Mouse (Mus musculus) forebrain, embryonic 15.5 days (tissue): ENCODE measurements at regions not wholly inside any gene's neighbourhood (a gene's known extent, or its start where the extent isn't known, plus 50 kb on each side); places are given as distances from the start of the nearest gene placed in this dataset.

Experiments used
- ATAC-seq: fragments of 200-750 bp; cut with Nextera tagmentation; replicated peaks from 2 replicates; pipeline ENCODE4 v1.8.0; 2017; ENCODE audit warnings: mild to moderate bottlenecking, moderate TSS enrichment, moderate library complexity
- H3K27ac ChIP-seq: fragments of 300-500 bp; sonication (generic); replicated peaks from 2 replicates; pipeline ENCODE4 v1.5.1; 2015; ENCODE audit warnings: mild to moderate bottlenecking, inconsistent platforms
- H3K27me3 ChIP-seq: fragments of 300-500 bp; sonication (generic); 2 replicates; pipeline ENCODE4 v1.6.1; 2015; ENCODE audit warnings: inconsistent platforms
- H3K36me3 ChIP-seq: fragments of 300-500 bp; sonication (generic); 2 replicates; pipeline ENCODE4 v1.6.1; 2015; ENCODE audit warnings: mild to moderate bottlenecking, inconsistent platforms
- H3K4me1 ChIP-seq: fragments of 300-500 bp; sonication (generic); 2 replicates; pipeline ENCODE4 v1.6.1; 2015; ENCODE audit warnings: inconsistent platforms
- H3K4me2 ChIP-seq: fragments of 300-500 bp; sonication (generic); replicated peaks from 2 replicates; pipeline ENCODE4 v1.6.1; 2015; ENCODE audit warnings: mild to moderate bottlenecking, inconsistent platforms
- H3K4me3 ChIP-seq: fragments of 300-500 bp; sonication (generic); 2 replicates; pipeline ENCODE4 v1.5.1; 2015; ENCODE audit warnings: mild to moderate bottlenecking, inconsistent platforms
- H3K9ac ChIP-seq: fragments of 300-500 bp; sonication (generic); replicated peaks from 2 replicates; pipeline ENCODE4 v1.6.1; 2015; ENCODE audit warnings: mild to moderate bottlenecking, inconsistent platforms
- H3K9me3 ChIP-seq: fragments of 300-500 bp; sonication (generic); 2 replicates; pipeline ENCODE4 v1.6.1; 2016; ENCODE audit warnings: inconsistent platforms
- WGBS: fragments of 180-500 bp; shearing (Covaris S2); methylation state at CpG from one replicate; pipeline ENCODE4 v1.1.7; 2015; ENCODE audit warnings: mixed read lengths; 5-methylcytosine and 5-hydroxymethylcytosine counted together

DNA sequence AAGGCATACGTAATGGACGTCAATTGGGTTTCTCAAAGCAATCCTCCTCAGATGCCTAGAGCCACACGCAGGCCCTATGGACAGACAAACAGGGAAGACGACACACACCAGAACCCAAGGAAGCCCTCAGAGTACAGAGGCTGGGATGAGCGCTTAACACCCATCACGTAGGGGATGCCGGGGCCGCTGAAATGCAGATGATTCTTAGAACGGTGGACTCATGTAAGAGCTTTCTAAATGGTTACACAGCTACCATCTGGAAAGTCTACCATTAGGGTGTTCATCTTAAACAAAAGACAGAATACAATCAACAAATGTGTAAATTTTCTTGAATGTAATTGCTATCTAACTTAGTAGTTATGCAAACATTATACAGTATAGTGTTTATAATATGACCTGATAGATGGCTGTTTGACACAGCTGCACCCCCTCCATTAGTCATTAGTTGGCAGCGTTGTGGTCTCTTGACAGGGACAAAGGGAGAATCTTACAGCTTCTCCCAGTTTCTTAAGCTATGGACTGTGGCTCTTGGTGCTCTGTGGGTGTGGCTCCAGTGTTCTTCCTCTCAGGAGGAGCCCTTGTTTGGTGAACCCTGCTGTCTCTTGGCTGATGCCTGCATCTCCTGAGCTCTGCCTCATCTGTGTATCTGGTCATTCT is 259.4 kb upstream of the Runx1 start:
- no peak overlapping the region for H3K9ac ChIP-seq

DNA sequence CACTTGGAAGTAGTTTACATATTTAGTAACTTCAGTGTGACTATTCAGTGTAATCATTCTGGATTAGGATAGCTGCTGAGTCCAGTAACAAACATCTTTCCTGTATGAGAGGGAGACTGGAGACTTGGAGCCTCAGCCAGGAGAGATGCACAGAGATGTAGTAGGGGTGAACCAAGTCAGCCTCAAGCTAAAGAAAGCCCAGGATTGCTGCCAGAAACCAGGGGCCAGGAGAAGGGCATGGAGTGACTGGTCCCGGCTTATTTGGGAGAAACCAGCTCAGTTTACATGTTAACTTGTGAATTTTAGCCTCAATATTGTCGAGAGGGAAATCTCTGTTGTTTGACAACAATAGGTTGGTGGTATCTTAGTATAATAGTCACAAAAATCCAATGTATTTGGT is 257.8 kb upstream of the Runx1 start:
- no peak overlapping the region for H3K4me3 ChIP-seq

More for the DNA sequence above, 259.4 kb upstream of the Runx1 start:
- H3K9me3 ChIP-seq = no peaks in the 10 kb centered on the region
- WGBS = 90% methylated on average over 10 of the region's 10 CpGs
- H3K36me3 ChIP-seq = no peaks in the 10 kb centered on the region
- H3K4me2 ChIP-seq = no peak overlapping the region
- no peak for ATAC-seq
- no peak overlapping the region for H3K27ac ChIP-seq
- H3K4me3 ChIP-seq = no peak overlapping the region
- no peaks in the 10 kb centered on the region for H3K27me3 ChIP-seq
- H3K4me1 ChIP-seq = no peaks in the 10 kb centered on the region

DNA sequence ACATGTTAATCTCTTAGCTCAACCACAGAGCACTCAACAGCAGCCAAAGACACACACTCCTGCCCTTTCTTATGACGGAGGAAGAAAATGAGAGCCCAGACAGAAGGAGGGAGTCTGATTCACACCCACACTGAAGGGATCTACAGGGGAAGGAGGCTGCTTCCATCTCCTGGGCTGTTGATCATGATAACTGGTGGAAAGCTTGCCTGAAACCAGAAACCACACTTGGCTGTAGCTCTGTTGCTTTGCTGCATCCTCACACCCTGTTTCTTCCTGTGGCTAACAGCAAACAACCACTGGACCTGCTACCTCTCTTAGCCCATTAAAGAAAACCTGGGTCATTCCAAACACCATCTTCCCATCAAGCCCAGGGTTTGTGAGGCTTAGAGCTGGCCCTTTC is 257.2 kb upstream of the Runx1 start:
- ATAC-seq = no peak
- Histone ChIP-seq H3K4me2 (no peak overlapping the region), H3K36me3 (no peaks in the 10 kb centered on the region), H3K4me1 (peaks cover 15% of the 10 kb centered on the region), H3K9me3 (no peaks in the 10 kb centered on the region), H3K4me3 (no peak overlapping the region), H3K9ac (no peak overlapping the region), H3K27me3 (no peaks in the 10 kb centered on the region), H3K27ac (no peak overlapping the region)
- WGBS = 72% methylated on average over 1 of the region's 1 CpGs

More for the DNA sequence above, 257.8 kb upstream of the Runx1 start:
- no peak for ATAC-seq
- H3K36me3 ChIP-seq = no peaks in the 10 kb centered on the region
- H3K27me3 ChIP-seq = no peaks in the 10 kb centered on the region
- no peaks in the 10 kb centered on the region for H3K9me3 ChIP-seq
- no peak overlapping the region for H3K27ac ChIP-seq
- H3K4me2 ChIP-seq = no peak overlapping the region
- no peak overlapping the region for H3K9ac ChIP-seq
- H3K4me1 ChIP-seq = peaks cover 14% of the 10 kb centered on the region
- 59% methylated on average over 2 of the region's 2 CpGs for WGBS

DNA sequence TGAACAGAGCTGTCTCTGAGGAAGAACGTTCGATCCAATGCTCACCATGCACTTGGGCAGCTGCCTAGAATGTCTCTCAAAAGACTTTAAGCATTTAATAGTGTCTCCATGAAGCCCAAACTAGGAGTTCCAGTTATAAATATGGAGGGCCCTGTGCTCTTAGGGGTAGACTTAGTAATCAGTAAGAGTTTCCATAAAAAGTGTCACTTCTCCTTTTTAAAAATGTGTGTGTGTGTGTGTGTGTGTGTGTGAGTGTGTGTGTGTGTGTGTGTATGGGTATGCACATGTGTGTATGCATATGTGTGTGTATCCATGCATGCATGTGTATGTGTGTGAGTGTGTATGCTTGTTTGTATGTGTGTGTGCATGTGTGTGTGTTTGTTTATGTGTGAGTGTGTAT is 255.6 kb upstream of the Runx1 start:
- no peak for ATAC-seq
- Histone ChIP-seq H3K27ac (no peak overlapping the region), H3K4me1 (peaks cover 15% of the 10 kb centered on the region), H3K27me3 (no peaks in the 10 kb centered on the region), H3K9ac (no peak overlapping the region), H3K36me3 (no peaks in the 10 kb centered on the region), H3K9me3 (no peaks in the 10 kb centered on the region), H3K4me3 (no peak overlapping the region), H3K4me2 (no peak overlapping the region)
- WGBS = 93% methylated on average over 2 of the region's 2 CpGs

- Histone ChIP-seq H3K9me3 (no peaks in the 10 kb centered on the region), H3K4me1 (peaks cover 15% of the 10 kb centered on the region), H3K4me2 (peak overlapping the region; percentile 45), H3K9ac (peak overlapping the region; percentile 29; the same call in 1 of the 2 replicates), H3K4me3 (peak overlapping the region; percentile 32), H3K27ac (no peak overlapping the region), H3K36me3 (no peaks in the 10 kb centered on the region), H3K27me3 (no peaks in the 10 kb centered on the region)
- WGBS = 14% methylated on average over 17 of the region's 17 CpGs
- peak; percentile 75 for ATAC-seq
These were observed 253.9 kb upstream of the Runx1 start for GRCm38 (mm10) chr16:93079660-93080390.

DNA sequence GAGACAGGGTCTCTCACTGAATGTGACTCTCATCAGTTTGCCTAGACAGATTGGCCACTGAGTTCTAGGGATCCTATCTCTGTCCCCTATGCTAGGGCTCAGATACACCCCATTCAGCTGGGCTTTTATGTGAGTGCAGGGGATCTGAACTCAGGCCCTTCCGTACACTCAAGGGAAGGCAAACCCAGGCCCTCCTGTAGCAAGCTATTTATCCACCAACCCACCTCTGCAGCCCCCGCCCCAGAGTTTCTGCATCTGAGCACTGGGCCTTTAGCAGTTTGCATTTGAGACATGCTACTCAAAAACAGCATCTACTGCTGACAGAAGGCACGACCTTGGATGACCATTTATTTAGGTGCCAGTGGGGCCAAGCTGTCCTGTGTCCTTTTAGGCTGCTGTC is 253.0 kb upstream of the Runx1 start:
- no peak overlapping the region for H3K4me3 ChIP-seq
- no peaks in the 10 kb centered on the region for H3K27me3 ChIP-seq
- 63% methylated on average over 3 of the region's 3 CpGs for WGBS
- peaks cover 15% of the 10 kb centered on the region for H3K4me1 ChIP-seq
- no peak for ATAC-seq
- H3K9ac ChIP-seq = peak overlapping the region; percentile 25; the same call in 1 of the 2 replicates
- H3K4me2 ChIP-seq = peak overlapping the region; percentile 45
- no peak overlapping the region for H3K27ac ChIP-seq
- H3K9me3 ChIP-seq = no peaks in the 10 kb centered on the region
- no peaks in the 10 kb centered on the region for H3K36me3 ChIP-seq

- Histone ChIP-seq H3K27ac (no peak overlapping the region), H3K4me2 (no peak overlapping the region), H3K27me3 (no peaks in the 10 kb centered on the region), H3K9ac (no peak overlapping the region), H3K4me1 (peaks cover 15% of the 10 kb centered on the region), H3K4me3 (no peak overlapping the region), H3K36me3 (no peaks in the 10 kb centered on the region), H3K9me3 (no peaks in the 10 kb centered on the region)
- no peak for ATAC-seq
- WGBS = 84% methylated on average over 11 of the region's 11 CpGs
These were observed 249.5 kb upstream of the Runx1 start for GRCm38 (mm10) chr16:93075488-93075887.

DNA sequence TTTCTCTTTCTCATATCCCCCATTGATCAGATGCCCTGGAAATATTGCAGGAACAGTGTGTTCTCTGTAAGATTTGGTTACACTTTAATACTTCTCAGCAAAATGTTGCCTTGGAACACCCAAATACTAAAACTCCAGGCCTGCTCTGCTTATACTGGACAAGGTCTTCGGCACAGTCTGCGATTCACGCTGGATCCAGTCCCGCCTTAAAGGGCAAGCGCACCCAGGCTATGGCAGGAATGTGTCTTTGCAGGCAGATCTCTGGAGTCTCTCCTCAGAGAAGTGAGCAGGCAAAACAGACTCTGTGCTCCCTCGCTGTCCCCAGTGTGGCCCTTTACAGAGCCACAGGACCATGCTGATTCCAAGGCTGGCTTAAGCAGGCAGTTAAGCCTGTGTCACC is 246.2 kb upstream of the Runx1 start:
- Histone ChIP-seq H3K4me1 (no peaks in the 10 kb centered on the region), H3K27ac (no peak overlapping the region), H3K36me3 (no peaks in the 10 kb centered on the region), H3K4me2 (no peak overlapping the region), H3K9me3 (no peaks in the 10 kb centered on the region), H3K27me3 (no peaks in the 10 kb centered on the region), H3K4me3 (no peak overlapping the region), H3K9ac (no peak overlapping the region)
- no peak for ATAC-seq
- 75% methylated on average over 6 of the region's 6 CpGs for WGBS

- Histone ChIP-seq H3K9ac (no peak overlapping the region), H3K4me2 (no peak overlapping the region), H3K27me3 (no peaks in the 10 kb centered on the region), H3K4me1 (no peaks in the 10 kb centered on the region), H3K27ac (no peak overlapping the region), H3K36me3 (no peaks in the 10 kb centered on the region), H3K4me3 (no peak overlapping the region), H3K9me3 (no peaks in the 10 kb centered on the region)
- 70% methylated on average over 6 of the region's 6 CpGs for WGBS
- ATAC-seq = no peak
These were observed 245.8 kb upstream of the Runx1 start for GRCm38 (mm10) chr16:93071726-93072125.

- no peak for ATAC-seq
- Histone ChIP-seq H3K9ac (no peak overlapping the region), H3K4me3 (no peak overlapping the region), H3K9me3 (no peaks in the 10 kb centered on the region), H3K36me3 (no peaks in the 10 kb centered on the region), H3K4me2 (no peak overlapping the region), H3K4me1 (no peaks in the 10 kb centered on the region), H3K27ac (no peak overlapping the region), H3K27me3 (no peaks in the 10 kb centered on the region)
- WGBS = 85% methylated on average over 2 of the region's 2 CpGs
These were observed 240.9 kb upstream of the Runx1 start for GRCm38 (mm10) chr16:93066821-93067220.

GRCm38 (mm10) chr16:93061475-93062179 is 235.7 kb upstream of the Runx1 start:
- Histone ChIP-seq H3K4me2 (no peak overlapping the region), H3K4me3 (no peak overlapping the region), H3K36me3 (no peaks in the 10 kb centered on the region), H3K4me1 (no peaks in the 10 kb centered on the region), H3K9me3 (no peaks in the 10 kb centered on the region), H3K27me3 (no peaks in the 10 kb centered on the region), H3K9ac (no peak overlapping the region), H3K27ac (no peak overlapping the region)
- ATAC-seq = no peak
- WGBS = 77% methylated on average over 4 of the region's 4 CpGs

- 30% methylated on average over 3 of the region's 3 CpGs for WGBS
- Histone ChIP-seq H3K4me2 (no peak overlapping the region), H3K27ac (no peak overlapping the region), H3K4me3 (no peak overlapping the region), H3K27me3 (no peaks in the 10 kb centered on the region), H3K36me3 (no peaks in the 10 kb centered on the region), H3K9ac (no peak overlapping the region), H3K9me3 (no peaks in the 10 kb centered on the region), H3K4me1 (no peaks in the 10 kb centered on the region)
- no peak for ATAC-seq
These were observed 230.3 kb upstream of the Runx1 start for GRCm38 (mm10) chr16:93056295-93056694.
